Mouse (Mus musculus) left cerebral cortex, postnatal 10 days (tissue): ENCODE data around the gene Ubl7. TPM values are rescaled to one million over a fixed set of nuclear protein-coding genes. Genes with fewer than 3 reads are reported as not detected.
"Not testable (repeated sequence)": the region's sequence is repeated elsewhere in the genome, so short reads cannot be mapped to it uniquely, and the experiment has no call there.

Experiments
- DNase-seq, 2 experiments: peaks; one replicate each; pipeline ENCODE4 v3.0.0; 2021 to 2022; ENCODE audit warnings: low spot score in 2 of 2, mixed read lengths in 1 of 2; ENCODE audit errors: extremely low spot score in 1 of 2
- intact Hi-C: fragments of 180-260 bp; cut with DNase I; formaldehyde crosslinking; loops from one replicate; pipeline ENCODE4 v1.15.1; 2025
- total RNA-seq, 2 experiments: library from RNA; stranded (reverse); gene quantifications; 2 replicates each; pipeline ENCODE4 v1.2.3; 2021

The Ubl7 gene
- 100 to 1,000 TPM in 1 of 2 experiments, 10 to 100 TPM in 1; 98.2 to 107 TPM for total RNA-seq

DNA sequence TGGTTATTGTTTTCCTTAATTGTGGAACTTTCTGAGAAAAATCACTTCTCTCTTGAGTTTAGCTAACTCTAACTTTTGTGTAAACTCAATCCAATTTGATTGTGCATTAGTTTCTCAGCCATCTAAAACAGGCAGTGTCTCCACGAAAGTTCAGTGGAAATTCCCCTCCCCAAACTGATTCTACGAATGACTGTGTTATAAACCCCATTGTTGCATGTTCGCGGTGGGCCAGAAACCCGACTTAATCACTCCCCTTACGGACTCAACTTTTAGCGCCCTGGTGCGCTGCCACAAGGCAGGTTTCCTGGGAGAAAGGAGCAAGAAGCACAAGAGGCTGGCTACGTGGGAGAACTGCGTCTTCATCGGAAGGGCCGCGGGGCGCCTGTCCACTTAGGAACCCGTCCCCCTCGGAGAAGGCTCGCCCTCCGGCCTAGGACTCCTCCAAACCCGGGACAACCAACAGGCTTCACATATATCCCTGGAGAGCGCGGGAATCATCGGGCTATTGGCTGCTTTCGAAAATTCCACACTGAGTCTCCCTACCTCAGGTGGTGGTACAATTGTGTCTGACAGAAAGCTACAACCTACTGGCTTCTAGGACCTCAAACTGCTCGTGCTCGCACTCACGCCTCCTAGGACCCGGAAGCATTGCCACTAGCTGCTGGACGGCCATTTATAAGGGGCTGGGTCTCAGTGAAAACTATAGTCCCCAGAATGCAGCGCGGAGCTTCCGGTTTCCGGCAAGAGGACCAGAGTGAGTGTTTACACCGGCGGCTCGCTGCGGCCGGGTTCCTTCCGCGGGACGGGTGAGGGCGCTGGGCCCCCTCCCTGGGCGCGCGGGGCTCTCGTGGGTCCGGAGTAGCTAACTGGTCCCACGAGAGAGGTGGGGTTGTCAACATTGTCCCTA lies at the start of gene Ubl7:
Ubl7 (plus strand) TSS at position 726 of the 907 bp plus-strand sequence.
- peak; percentile 89 to 94 for DNase-seq
- intact Hi-C loops, result loop anchor here (5.0 kb wide), 2 partner anchors 48 to 148 kb away; no protein-coding TSS in a partner anchor

DNA sequence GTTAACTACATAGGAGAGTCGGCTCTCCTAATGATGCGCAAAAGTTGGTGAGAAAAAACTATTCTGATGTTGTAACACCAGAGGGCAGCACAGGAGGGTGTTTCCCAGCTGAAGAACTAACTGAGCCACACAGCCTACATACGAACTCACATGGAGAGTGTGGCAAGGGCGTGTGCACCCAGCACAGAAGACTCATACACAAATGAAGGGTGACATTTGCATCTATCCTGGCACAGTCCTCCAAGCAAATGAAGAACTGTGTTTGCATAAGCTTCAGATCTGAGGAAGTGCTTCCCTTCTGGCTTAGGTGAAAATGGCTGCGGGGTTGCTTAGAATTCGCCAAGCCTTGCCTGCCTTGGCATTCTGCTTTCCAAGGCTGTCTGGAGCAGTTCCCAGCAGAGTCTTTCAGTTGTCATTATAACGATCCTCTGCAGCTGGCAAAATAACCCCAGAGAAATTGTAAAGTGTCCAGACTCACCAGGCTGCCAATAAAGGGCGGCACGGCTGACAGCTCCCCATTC lies 48.8 kb upstream of the Ubl7 start:
- DNase-seq, result peak; percentile 52 to 76
- intact Hi-C loops, result loop anchor here (2.0 to 5.0 kb wide), 2 partner anchors 50 to 133 kb away; partner anchors contain the start of gene Ubl7

DNA sequence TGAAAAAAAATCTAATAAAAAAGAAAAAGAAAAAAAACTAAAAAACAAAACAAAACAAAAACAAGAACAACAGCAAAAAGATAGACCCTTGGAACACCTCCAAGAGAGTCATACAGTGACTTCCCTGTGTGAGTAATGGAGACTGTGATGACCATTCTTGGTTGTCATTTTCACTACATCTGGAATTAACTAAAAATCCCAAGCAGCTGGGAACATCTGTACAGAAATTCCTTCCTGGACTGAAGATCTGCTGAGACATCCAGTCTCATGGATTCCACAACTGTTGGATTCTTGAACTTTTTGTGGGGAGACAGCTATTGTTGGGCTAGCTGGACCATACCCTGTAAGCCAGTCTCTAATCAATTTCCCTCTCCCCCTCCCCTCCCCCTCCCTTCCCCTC lies 46.4 kb upstream of the Ubl7 start:
- intact Hi-C loops, result loop anchor here (5.0 kb wide), 1 partner anchor 48 kb away; the partner anchor contains the start of gene Ubl7
- no peak for DNase-seq

DNA sequence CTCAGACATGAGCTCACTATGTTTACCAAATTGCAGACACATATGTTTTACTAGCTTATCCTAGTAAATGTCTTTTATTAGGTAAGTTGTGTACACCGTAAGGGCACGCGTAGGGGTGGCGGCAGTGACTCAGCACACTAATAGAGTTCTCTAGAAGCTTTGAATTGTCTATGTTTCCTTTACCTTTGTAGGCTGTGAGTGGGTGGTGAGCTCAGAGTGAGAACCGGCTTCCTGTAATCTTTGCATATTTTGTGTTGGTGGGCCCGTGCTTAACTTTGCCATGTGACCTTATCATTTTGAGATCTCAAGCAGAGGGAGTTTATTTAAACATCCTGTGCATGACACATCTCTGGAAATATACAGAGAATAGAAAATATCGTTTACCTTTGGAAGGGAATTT lies 44.2 kb upstream of the Ubl7 start:
- no peak for DNase-seq
- intact Hi-C loops, result no loop called here

DNA sequence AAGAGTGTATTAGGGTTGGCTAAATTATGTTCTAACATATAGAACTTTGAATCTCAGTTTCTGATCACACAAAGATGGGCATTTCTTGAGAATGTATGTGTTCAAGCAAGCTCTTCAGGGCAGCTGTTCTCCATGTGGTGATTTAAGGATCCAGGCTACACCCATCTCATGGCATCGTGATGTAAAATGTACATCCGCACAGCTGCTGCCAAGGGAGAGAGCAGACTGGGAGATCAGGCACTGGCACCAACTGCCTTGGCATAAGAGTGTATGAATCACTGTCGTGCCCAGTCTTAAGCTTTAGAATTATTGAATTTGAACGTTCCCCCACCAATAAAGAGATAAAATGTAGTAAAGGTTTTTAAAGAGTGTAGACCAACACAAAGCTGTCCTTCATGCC lies 43.5 kb upstream of the Ubl7 start:
- intact Hi-C loops, result no loop called here

GRCm38 (mm10) chr9:57867880-57868279 lies 42.9 kb upstream of the Ubl7 start:
- no peak for DNase-seq
- intact Hi-C loops, result no loop called here

More for the DNA sequence above, 43.5 kb upstream of the Ubl7 start:
- no peak for DNase-seq

DNA sequence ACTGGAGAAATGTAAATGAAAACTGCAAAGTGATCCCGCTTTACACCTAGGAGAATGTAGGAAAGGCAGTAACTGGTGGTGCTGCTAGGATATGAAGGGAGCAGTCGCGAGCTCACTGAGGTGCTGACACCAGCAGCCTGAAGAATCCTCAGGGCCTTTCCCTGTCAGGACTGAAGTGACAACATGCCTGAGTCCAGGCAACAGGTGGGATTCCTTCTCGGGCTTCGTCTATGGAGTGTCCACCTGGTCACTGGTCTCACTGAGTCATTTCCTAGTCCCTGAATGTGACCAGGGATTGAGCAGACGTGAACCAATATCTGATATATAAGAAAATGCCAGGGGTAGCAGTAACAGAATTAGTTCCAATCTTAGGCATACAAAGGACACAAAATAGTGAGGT lies 42.0 kb upstream of the Ubl7 start:
- DNase-seq, result no peak
- intact Hi-C loops, result no loop called here

GRCm38 (mm10) chr9:57870273-57870816 lies 40.4 kb upstream of the Ubl7 start:
- DNase-seq, result no peak
- intact Hi-C loops, result no loop called here

DNA sequence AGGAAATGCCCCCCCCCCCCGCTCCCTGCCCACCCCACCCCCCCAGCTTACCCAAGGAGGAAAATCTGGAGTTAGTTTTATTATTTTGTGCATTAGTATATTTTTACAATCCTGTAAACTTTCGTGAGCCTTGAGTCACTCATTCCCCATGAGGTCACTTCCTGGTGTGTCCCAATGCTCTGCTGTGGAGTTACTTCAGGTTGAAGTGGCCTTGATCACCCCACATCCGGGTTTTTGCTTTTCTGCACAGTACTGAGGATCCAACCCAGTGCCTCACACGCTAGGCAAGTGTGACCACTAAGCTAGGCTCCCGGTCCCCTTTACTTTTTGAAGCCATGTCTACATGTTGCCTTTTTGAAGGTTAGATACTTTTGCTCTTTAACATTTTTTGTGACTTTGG lies 36.6 kb upstream of the Ubl7 start:
- no peak for DNase-seq

DNA sequence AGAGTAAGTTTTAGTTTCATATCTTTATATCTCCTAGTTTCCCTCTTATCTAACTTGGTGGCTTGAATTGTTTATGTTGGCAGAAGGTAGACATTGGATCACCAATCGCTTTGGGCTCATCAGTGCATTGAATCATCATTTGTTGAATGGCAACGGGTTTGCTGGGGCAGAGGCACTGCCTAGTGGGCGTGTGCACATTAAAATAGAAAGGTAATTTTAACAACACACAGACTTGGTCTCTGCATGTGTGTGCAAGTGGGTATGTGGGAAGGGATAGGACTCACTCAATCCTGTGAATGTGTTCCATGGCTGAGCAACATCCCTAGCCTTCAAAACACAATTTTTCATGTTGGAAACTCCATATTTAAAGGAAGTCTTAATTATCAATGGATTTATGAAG lies 35.8 kb upstream of the Ubl7 start:
- intact Hi-C loops, result no loop called here
- DNase-seq, result no peak

More for the DNA sequence above, 36.6 kb upstream of the Ubl7 start:
- intact Hi-C loops, result no loop called here

DNA sequence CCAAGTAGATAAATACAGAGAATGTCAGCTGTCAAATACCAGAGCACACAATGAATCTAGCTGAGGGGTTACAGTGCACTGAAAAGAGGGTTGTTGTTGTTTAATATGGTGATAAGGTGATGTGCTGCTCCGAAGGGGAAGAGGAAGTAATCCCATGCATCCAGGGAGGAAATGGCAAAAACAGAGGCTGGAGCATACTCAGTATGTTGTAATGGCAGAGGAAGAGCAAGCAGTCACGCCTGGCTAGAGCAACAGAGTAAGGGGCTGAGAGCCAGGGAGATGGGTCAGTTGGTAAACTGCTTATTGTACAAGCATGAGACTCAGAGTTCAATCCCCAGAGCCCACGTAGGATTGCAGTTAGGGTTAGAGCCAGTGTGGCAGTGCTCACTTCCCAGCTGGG lies 31.6 kb upstream of the Ubl7 start:
- intact Hi-C loops, result no loop called here
- no peak for DNase-seq

DNA sequence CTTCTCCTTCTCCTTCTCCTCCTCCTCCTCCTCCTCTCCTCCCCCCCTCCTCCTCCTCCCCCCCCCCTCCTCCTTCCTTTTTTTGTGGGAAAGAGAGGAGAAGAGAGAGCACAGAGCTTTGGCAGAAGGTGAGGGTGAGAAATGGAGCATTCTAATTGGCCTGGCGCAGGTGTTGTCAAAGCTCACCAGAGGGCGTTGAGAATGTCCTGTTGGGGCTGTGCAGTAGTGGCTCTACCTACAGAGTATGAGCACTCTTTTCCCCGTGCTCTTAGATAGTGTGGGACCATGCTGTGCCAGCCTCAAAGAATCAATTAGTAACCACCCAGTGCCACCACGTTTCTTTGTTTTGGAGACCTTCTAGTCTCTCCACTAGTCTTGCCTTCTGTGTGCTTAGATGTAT lies 30.5 kb upstream of the Ubl7 start:
- DNase-seq, result no peak
- intact Hi-C loops, result no loop called here

DNA sequence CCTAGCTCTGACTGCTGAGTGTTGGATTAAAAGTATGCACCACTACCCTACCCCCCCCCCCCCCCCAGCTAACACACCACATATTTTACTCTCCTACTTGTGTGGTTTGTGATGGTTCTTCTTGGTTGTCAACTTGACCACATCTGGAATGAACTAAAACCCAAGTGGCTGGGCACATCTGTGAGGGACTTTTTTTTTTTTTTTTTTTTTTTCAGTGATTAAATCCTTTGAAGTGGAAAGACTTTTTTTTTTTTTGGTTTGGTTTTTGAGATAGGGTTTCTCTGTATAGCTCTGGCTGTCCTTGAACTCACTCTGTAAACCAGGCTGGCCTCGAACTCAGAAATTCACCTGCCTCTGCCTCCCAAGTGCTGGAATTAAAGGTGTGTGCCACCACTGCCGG lies 29.0 kb upstream of the Ubl7 start:
- intact Hi-C loops, DNase-seq: not testable (repeated sequence)

DNA sequence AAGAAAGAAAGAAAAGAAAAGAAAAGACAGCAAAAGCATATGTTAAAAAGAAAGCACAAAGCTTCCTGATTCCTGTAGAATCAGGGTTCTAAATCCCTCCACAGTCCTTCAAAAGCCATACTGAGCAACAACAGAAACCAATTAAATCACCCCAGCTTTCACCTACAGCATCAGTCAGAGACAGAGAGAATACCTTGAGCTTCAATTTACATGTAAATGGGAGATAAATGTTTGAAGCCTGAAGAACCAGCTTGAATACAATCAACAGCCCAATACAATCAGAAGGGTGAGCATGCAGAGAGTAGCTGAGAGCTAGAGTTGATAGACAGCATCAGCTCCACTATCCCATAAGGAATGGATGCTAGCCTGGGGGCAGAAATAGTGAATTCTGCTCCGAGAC lies 27.4 kb upstream of the Ubl7 start:
- intact Hi-C loops, result no loop called here
- no peak for DNase-seq

- intact Hi-C loops, result no loop called here
- no peak for DNase-seq
Observed at GRCm38 (mm10) chr9:57888119-57888518, 22.7 kb upstream of the Ubl7 start.

GRCm38 (mm10) chr9:57900478-57900877 lies 10.3 kb upstream of the Ubl7 start:
- no peak for DNase-seq
- intact Hi-C loops, result loop anchor here (5.0 kb wide), 1 partner anchor 123 kb away; no protein-coding TSS in a partner anchor

DNA sequence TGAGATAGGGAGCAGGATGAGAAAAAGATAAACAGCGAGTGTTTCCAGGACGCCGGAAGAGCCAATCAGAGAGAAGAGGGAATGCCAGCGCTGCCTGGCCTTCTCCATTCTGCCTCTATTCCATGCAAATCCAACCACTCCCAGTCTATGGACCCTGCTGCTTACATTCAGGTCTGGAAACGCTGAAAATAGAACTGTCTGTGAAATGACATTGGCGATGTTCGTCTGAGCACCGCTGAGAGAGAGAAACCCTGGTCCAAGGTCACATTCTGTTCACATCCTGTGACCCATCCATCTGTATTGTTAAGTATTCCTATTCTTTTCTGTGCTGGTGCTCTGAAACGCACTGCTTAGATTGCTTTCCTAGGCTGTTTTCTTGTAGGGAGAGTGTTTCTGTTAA lies 9.6 kb upstream of the Ubl7 start:
- intact Hi-C loops, result loop anchor here (5.0 kb wide), 1 partner anchor 124 kb away; no protein-coding TSS in a partner anchor
- no peak for DNase-seq

DNA sequence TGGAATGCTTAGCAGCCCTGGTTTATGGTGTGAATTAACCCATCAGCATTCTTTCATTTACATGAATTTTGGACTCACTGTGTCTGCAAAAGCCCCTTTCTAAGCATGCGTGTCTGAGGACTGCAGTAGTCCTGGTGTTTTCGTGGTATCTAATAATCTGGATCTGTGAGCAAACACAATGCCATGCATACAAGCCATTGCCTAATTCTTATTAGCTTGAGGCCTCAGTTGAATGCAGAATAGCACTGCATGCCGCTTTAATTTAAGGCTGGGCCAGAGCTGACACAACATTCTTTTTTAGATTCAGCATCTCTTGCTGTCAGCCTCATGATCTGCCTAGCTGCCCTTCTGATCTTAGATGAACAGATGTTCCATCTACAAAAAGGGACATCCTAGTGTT lies 9.2 kb upstream of the Ubl7 start:
- intact Hi-C loops, result loop anchor here (5.0 kb wide), 1 partner anchor 124 kb away; no protein-coding TSS in a partner anchor

DNA sequence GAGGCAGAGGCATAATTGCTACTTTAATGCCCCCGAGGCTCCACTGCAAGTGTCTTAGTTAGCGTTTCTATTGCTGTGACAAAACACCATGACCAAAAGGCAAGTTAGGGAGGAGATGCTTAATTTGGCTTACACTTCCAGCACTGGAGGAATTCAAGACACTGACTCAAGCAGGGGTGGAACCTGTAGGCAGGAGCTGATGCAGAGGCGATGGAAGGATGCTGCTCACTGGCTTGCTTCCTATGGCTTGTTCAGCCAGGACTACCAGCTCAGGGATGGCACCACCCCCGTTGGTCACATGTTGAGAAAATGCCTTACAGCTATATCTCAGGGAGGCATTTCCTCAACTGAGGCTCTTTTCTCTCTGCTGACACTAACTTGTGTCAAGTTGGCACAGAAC lies 8.6 kb upstream of the Ubl7 start:
- DNase-seq, result no peak
- intact Hi-C loops, result loop anchor here (5.0 kb wide), 1 partner anchor 125 kb away; no protein-coding TSS in a partner anchor

More for the DNA sequence above, 9.2 kb upstream of the Ubl7 start:
- DNase-seq, result no peak
